Mouse (Mus musculus) thymus, adult 2 months (tissue): ENCODE data around the gene Gsg1l. TPM values are rescaled to one million over a fixed set of nuclear protein-coding genes. Genes with fewer than 3 reads are reported as not detected.

ENCODE experiments used
- DNase-seq: peaks from one replicate; pipeline ENCODE4 v3.0.0; 2021
- H3K27ac ChIP-seq: fragments of 200-500 bp; 2 replicates; pipeline ENCODE4 v1.5.1; 2012; ENCODE audit warnings: low read length, control low read depth; ENCODE audit not compliant: control insufficient read depth, insufficient read depth
- H3K27me3 ChIP-seq: fragments of 200-500 bp; 2 replicates; pipeline ENCODE4 v1.6.1; 2012; ENCODE audit warnings: mild to moderate bottlenecking, low read length, moderate library complexity, mixed read lengths; ENCODE audit not compliant: control insufficient read depth, insufficient read depth
- H3K36me3 ChIP-seq: fragments of 200-500 bp; 2 replicates; pipeline ENCODE4 v1.6.1; 2012; ENCODE audit warnings: mild to moderate bottlenecking, low read length, moderate library complexity; ENCODE audit not compliant: control insufficient read depth, insufficient read depth
- H3K4me1 ChIP-seq: fragments of 200-500 bp; replicated peaks from 2 replicates; pipeline ENCODE4 v1.6.1; 2012; ENCODE audit warnings: low read length; ENCODE audit not compliant: control insufficient read depth, insufficient read depth
- H3K4me3 ChIP-seq: fragments of 200-500 bp; 2 replicates; pipeline ENCODE4 v1.5.1; 2012; ENCODE audit warnings: mild to moderate bottlenecking, low read length, control low read depth, moderate library complexity; ENCODE audit not compliant: control insufficient read depth, insufficient read depth
- CTCF ChIP-seq: fragments of 200-500 bp; IDR thresholded peaks from 2 replicates; pipeline ENCODE4 v1.5.1; 2012; ENCODE audit warnings: mild to moderate bottlenecking, control low read depth, low read length, moderate library complexity, borderline replicate concordance; ENCODE audit not compliant: control insufficient read depth, poor library complexity, insufficient read depth; ENCODE audit errors: extremely low read depth
- POLR2A ChIP-seq: fragments of 200-500 bp; IDR thresholded peaks from 2 replicates; pipeline ENCODE4 v1.6.1; 2012; ENCODE audit warnings: mild to moderate bottlenecking, low read length, control low read depth, moderate library complexity; ENCODE audit not compliant: control insufficient read depth, poor library complexity, insufficient read depth; ENCODE audit errors: extremely low read depth
- WGBS: fragments of 180-500 bp; shearing (Covaris S2); methylation state at CpG from one replicate; pipeline ENCODE4 v1.1.7; 2018; 5-methylcytosine and 5-hydroxymethylcytosine counted together
- polyA plus RNA-seq: library from polyadenylated mRNA; depleted of rRNA; stranded (reverse); fragments of >200 nt; gene quantifications from 2 replicates; pipeline ENCODE4 v1.2.3, GENCODE M21; 2012

Gsg1l gene
- polyA plus RNA-seq, 1 experiment = 0.94 TPM

DNA sequence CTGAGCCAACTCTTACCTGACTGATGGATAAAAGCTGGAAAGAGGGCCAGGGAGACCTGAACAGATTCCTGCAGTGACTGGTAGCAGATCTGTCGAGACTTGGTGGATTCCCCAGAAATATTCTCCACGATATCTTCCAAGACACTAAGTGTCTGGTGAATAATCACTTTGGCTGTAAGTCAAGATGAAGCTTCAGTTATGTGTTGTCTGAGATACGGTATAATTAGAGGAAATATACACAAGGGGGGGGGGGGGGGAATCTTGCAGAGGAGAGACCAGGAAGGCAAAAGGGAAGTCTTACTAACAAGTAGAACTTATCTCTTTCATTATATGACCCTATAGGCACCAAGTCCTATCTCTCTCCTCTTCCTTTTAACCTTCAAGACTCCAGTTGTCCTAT, 27.7 kb upstream of the Gsg1l start:
- Histone ChIP-seq H3K27ac (no peak overlapping the region), H3K36me3 (peaks cover 83% of the 10 kb centered on the region), H3K4me1 (no peaks in the 10 kb centered on the region), H3K27me3 (no peaks in the 10 kb centered on the region), H3K4me3 (no peak overlapping the region)
- DNase-seq = no peak
- 76% methylated on average over 3 of the region's 3 CpGs for WGBS
- TF ChIP-seq POLR2A = no peak
- no peak for TF ChIP-seq CTCF

DNA sequence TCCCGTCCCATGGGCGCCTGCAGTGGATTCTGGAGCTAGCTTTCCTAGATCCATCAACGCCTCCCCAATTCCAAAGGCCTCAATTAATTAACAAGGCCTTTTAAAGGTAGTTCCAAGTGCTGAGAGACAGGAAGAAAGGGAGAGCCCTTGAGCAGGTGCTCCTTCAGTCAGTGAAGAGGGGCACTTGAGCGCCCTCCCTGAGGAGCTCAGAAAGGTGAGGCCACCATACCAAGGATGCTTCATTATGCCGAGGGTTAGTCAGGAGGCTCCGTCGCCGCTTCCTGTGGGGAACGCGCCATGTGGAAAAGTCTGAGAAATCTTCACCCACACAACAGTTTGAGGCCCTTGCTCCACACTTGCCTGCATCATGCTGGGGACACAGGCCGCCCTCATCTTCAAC, 18.2 kb upstream of the Gsg1l start:
- no peaks in the 10 kb centered on the region for H3K27me3 ChIP-seq
- H3K4me3 ChIP-seq = no peak overlapping the region
- TF ChIP-seq POLR2A = no peak
- H3K4me1 ChIP-seq = peaks cover 4% of the 10 kb centered on the region; the same call in 1 of the 2 replicates
- DNase-seq = no peak
- 97% methylated on average over 11 of the region's 11 CpGs for WGBS
- no peak overlapping the region for H3K27ac ChIP-seq
- peaks cover 41% of the 10 kb centered on the region for H3K36me3 ChIP-seq

DNA sequence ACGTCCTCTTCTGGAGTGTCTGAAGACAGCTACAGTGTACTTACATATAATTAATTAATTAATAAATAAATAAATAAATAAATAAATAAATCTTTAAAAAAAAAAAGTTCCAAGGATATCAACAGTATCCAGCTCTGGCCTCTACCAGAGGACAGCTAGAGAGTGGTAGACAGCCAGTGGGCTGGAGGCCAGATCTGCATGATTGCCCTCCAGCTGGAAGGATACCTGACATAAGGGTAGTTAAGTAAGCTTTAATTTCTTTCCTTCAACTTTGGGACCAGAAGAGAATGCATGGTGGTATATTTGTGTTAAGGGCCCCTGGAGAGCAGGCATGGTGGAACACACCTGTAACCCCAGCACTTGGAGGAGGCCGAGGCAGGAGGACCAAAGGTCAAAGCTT, 17.6 kb upstream of the Gsg1l start:
- Histone ChIP-seq H3K27ac (no peak overlapping the region), H3K36me3 (peaks cover 41% of the 10 kb centered on the region), H3K4me3 (no peak overlapping the region), H3K4me1 (peaks cover 4% of the 10 kb centered on the region; the same call in 1 of the 2 replicates), H3K27me3 (no peaks in the 10 kb centered on the region)
- DNase-seq = no peak
- TF ChIP-seq POLR2A (no peak), CTCF (no peak)
- 98% methylated on average over 2 of the region's 2 CpGs for WGBS

DNA sequence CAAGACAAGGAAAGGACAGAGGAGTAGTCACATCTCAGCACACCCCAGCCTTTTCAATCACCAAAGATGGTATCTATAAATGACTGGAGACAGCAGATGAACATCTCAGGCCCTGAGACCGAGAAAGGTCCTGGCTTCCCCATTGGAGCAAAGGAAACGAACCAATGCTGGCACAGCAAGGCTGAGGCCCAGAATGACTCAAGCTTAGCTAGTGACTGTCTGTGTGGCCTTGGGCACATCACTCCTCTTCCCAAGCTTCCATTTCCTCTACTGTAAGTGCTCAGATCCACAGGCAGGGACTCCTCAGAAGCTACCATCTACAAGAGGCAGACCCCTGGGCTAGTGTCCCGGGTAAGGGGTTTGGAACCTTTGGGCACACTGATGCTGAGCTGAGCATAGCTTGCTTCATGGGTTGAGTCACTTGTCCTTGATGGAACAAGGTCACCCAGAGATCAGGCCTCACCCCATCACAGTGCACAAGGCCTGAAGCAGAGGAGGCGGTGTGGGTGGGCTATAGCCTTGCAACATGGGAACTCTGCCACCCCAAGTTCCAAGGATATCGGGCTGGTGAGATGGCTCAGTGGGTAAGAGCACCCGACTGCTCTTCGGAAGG, 17.1 kb upstream of the Gsg1l start:
- H3K4me3 ChIP-seq = no peak overlapping the region
- TF ChIP-seq POLR2A (no peak), CTCF (no peak)
- H3K27ac ChIP-seq = no peak overlapping the region
- DNase-seq = no peak
- peaks cover 4% of the 10 kb centered on the region; the same call in 1 of the 2 replicates for H3K4me1 ChIP-seq
- H3K36me3 ChIP-seq = peaks cover 37% of the 10 kb centered on the region
- WGBS = 95% methylated on average over 7 of the region's 7 CpGs
- no peaks in the 10 kb centered on the region for H3K27me3 ChIP-seq

DNA sequence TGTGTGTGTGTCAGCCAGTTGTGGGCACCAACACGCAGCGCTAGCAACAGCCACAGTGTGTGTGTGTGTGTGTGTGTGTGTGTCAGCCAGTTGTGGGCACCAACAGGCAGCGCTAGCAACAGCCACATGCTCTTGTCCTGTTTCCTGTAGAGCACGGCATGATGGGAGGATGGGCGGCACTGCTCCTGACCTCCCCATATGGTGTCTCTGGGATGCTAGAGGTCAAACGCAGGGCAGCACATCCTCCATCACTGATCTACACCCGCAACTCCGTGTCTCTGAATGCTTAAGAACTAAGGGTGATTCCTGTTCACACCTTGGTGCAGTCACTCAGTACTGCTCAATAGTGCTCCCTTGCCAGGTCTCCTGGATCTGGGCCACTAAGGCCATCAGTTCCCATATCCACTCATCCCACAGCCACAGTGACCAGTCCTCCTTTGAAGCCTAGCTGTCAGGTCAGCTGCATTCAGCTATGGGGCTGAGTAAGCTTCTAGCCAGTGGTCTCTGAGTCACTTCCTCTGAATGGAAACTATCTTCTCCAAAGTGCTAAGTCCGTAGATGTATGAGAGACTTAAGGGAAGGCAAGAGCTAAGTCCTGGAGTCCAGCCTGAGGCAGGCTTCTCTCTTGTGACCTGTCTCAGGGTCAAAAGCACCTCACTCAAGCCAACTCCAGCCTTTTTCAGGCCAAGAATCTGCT, 15.2 kb upstream of the Gsg1l start:
- 61% methylated on average over 7 of the region's 9 CpGs for WGBS
- Histone ChIP-seq H3K36me3 (peaks cover 20% of the 10 kb centered on the region), H3K4me3 (no peak overlapping the region), H3K27ac (no peak overlapping the region), H3K27me3 (no peaks in the 10 kb centered on the region), H3K4me1 (peaks cover 4% of the 10 kb centered on the region; the same call in 1 of the 2 replicates)
- no peak for TF ChIP-seq POLR2A
- TF ChIP-seq CTCF = no peak
- DNase-seq = no peak

DNA sequence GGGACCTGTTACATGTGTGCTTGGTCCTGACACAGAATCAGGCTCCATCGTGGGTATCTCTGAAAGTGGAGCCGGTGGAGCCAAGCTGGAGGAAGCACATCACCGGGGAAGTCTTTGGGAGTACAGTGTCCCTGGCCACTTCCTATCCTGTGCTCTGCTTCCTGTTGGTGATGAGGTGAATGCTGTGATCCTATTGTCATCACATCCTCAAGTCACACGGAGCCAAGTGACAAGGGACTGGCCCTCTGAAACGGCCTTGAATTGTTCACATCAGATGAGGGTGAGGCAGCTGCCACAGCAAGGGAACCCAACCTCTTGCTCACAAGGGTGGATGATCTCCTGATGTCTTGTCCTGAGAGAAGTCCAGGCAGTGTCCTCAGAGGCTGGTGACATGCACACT, 14.4 kb upstream of the Gsg1l start:
- no peak overlapping the region for H3K27ac ChIP-seq
- peaks cover 4% of the 10 kb centered on the region; the same call in 1 of the 2 replicates for H3K4me1 ChIP-seq

More for the DNA sequence above, 14.4 kb upstream of the Gsg1l start:
- no peak for TF ChIP-seq CTCF
- TF ChIP-seq POLR2A = no peak
- peaks cover 13% of the 10 kb centered on the region for H3K36me3 ChIP-seq
- DNase-seq = no peak
- 68% methylated on average over 5 of the region's 5 CpGs for WGBS
- H3K4me3 ChIP-seq = no peak overlapping the region
- no peaks in the 10 kb centered on the region for H3K27me3 ChIP-seq
